Mouse (Mus musculus) ES-Bruce4 (cell line): ENCODE data around the gene Mn1.

Experiments
- CTCF ChIP-seq: IDR thresholded peaks from one replicate; pipeline ENCODE4 v1.8.1; 2011; ENCODE audit warnings: low read depth, low read length
- POLR2A ChIP-seq: IDR thresholded peaks from one replicate; pipeline ENCODE4 v1.8.1; 2011; ENCODE audit warnings: low read length; ENCODE audit not compliant: insufficient read depth

DNA sequence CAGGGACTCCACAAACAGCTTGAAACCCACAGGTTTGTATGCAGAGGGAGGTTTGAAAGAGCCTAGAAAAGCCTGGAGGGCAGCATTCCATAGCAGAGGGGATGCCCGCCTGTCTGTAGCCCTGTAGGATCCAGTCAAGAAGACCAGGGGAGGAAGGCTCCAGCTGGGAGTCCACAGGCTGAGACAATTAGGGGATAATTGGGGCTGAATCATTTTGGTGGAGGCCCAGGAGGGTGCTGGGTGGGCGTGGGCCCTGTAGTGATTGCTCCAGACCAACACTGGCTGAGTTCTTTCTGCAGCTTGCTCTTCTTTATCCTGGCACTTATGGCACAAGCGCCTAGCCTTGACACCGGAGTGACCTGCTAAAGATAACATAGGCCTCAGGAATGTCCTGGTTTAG, 18.7 kb upstream of the Mn1 start:
- no peak for TF ChIP-seq POLR2A
- no peak for TF ChIP-seq CTCF
